Mouse (Mus musculus) Patski (cell line): ENCODE measurements around the gene Aar2. TPM values are rescaled to one million over a fixed set of nuclear protein-coding genes. Genes with fewer than 3 reads are reported as not detected.

ENCODE experiments used
- ATAC-seq: fragments of 100-300 bp; one replicate; pipeline ENCODE4 v1.8.0; 2021
- CTCF ChIA-PET: fragments of 350-600 bp; sonication (Branson Sonifier 250); formaldehyde crosslinking; loops from one replicate; lab custom pipeline; 2022; ENCODE audit warnings: inconsistent platforms; lab: Charles Lee
- POLR2A ChIA-PET: fragments of 350-600 bp; sonication (Branson Sonifier 250); formaldehyde crosslinking; loops from one replicate; lab custom pipeline; 2022; ENCODE audit warnings: antibody characterized with exemption, inconsistent platforms; lab: Charles Lee
- DNase-seq: peaks from one replicate; pipeline ENCODE4 v3.0.0-alpha.2; 2011; ENCODE audit warnings: low read depth, low spot score
- H3K27me3 ChIP-seq: fragments of 371-371 bp; one replicate; pipeline ENCODE4 v1.5.1; 2021
- CTCF ChIP-seq: fragments of 100-300 bp; IDR thresholded peaks from one replicate; pipeline ENCODE4 v1.5.1; 2021
- in situ Hi-C: fragments of 300-500 bp; cut with MboI; formaldehyde crosslinking; loops from 3 replicates; pipeline ENCODE4 v1.11.1; 2018; ENCODE audit warnings: low pct_unique_long_range_greater_than_20kb, mixed read lengths
- polyA plus RNA-seq: library from polyadenylated mRNA; unstranded; gene quantifications from one replicate; pipeline ENCODE4 v1.2.3, GENCODE M21; 2021

The Aar2 gene
- polyA plus RNA-seq, 1 experiment from 2014 or later: 22.0 TPM

GRCm38 (mm10) chr2:156519584-156519983 is 27.8 kb upstream of the Aar2 start:
- no peaks in the 10 kb centered on the region for H3K27me3 ChIP-seq
- CTCF ChIA-PET: interaction anchor here (1.6 kb wide), 1 partner anchor 204 kb away, joined by 3 read pairs; no protein-coding TSS in a partner anchor
- POLR2A ChIA-PET: no interaction called here
- TF ChIP-seq CTCF: no peak
- ATAC-seq (no peak), DNase-seq (no peak)
- in situ Hi-C loops: loop anchor here (5.0 kb wide), 1 partner anchor 167 kb away; no protein-coding TSS in a partner anchor

GRCm38 (mm10) chr2:156522994-156523393 is 24.4 kb upstream of the Aar2 start:
- ATAC-seq (no peak), DNase-seq (no peak)
- in situ Hi-C loops: no loop called here
- TF ChIP-seq CTCF: no peak
- H3K27me3 ChIP-seq: no peaks in the 10 kb centered on the region
- ChIA-PET CTCF (no interaction called here), POLR2A (no interaction called here)

GRCm38 (mm10) chr2:156524078-156524477 is 23.3 kb upstream of the Aar2 start:
- no peak for DNase-seq
- CTCF ChIA-PET: no interaction called here

GRCm38 (mm10) chr2:156529726-156530125 is 17.7 kb upstream of the Aar2 start:
- ChIA-PET POLR2A (no interaction called here), CTCF (no interaction called here)
- H3K27me3 ChIP-seq: no peaks in the 10 kb centered on the region
- in situ Hi-C loops: loop anchor here (5.0 kb wide), 1 partner anchor 173 kb away; no protein-coding TSS in a partner anchor
- ATAC-seq (no peak), DNase-seq (no peak)
- no peak for TF ChIP-seq CTCF

More at GRCm38 (mm10) chr2:156524078-156524477, 23.3 kb upstream of the Aar2 start:
- POLR2A ChIA-PET: no interaction called here
- H3K27me3 ChIP-seq: no peaks in the 10 kb centered on the region
- ATAC-seq: no peak
- TF ChIP-seq CTCF: no peak
- in situ Hi-C loops: no loop called here

GRCm38 (mm10) chr2:156533160-156533559 is 14.2 kb upstream of the Aar2 start:
- H3K27me3 ChIP-seq: no peaks in the 10 kb centered on the region
- no peak for TF ChIP-seq CTCF
- POLR2A ChIA-PET: no interaction called here
- in situ Hi-C loops: loop anchor here (5.0 kb wide), 1 partner anchor 169 kb away; no protein-coding TSS in a partner anchor
- DNase-seq (no peak), ATAC-seq (no peak)
- CTCF ChIA-PET: no interaction called here

- DNase-seq: no peak
- in situ Hi-C loops: no loop called here
- CTCF ChIA-PET: no interaction called here
- no peak for ATAC-seq
- H3K27me3 ChIP-seq: no peaks in the 10 kb centered on the region
- no peak for TF ChIP-seq CTCF
- POLR2A ChIA-PET: no interaction called here
Measured at GRCm38 (mm10) chr2:156538817-156539555, 8.4 kb upstream of the Aar2 start.

- no peak for DNase-seq
- POLR2A ChIA-PET: no interaction called here
- no peak for ATAC-seq
- in situ Hi-C loops: no loop called here
- CTCF ChIA-PET: no interaction called here
- TF ChIP-seq CTCF: no peak
- no peaks in the 10 kb centered on the region for H3K27me3 ChIP-seq
Measured at GRCm38 (mm10) chr2:156540991-156541390, 6.4 kb upstream of the Aar2 start.

GRCm38 (mm10) chr2:156542410-156542809 is 5.0 kb upstream of the Aar2 start:
- POLR2A ChIA-PET: no interaction called here
- ATAC-seq: no peak
- H3K27me3 ChIP-seq: no peaks in the 10 kb centered on the region
- no peak for TF ChIP-seq CTCF
- no peak for DNase-seq
- CTCF ChIA-PET: interaction anchor here (1.2 kb wide), 1 partner anchor 14 kb away, joined by 3 read pairs; no protein-coding TSS in a partner anchor
- in situ Hi-C loops: no loop called here

- ChIA-PET POLR2A (interaction anchor here (1.7 kb wide), 1 partner anchor 8 kb away, joined by 6 read pairs; no protein-coding TSS in a partner anchor), CTCF (no interaction called here)
- ATAC-seq: no peak
- in situ Hi-C loops: no loop called here
- TF ChIP-seq CTCF: no peak
- H3K27me3 ChIP-seq: no peaks in the 10 kb centered on the region
- no peak for DNase-seq
Measured at GRCm38 (mm10) chr2:156543804-156544203, 3.6 kb upstream of the Aar2 start.

GRCm38 (mm10) chr2:156552421-156552820 is 5.0 kb downstream of the Aar2 start:
- no peak for DNase-seq
- no peak for TF ChIP-seq CTCF
- ATAC-seq: no peak
- POLR2A ChIA-PET: no interaction called here
- CTCF ChIA-PET: no interaction called here
- H3K27me3 ChIP-seq: no peaks in the 10 kb centered on the region
- in situ Hi-C loops: no loop called here

GRCm38 (mm10) chr2:156561808-156562207 is 14.4 kb downstream of the Aar2 start:
- in situ Hi-C loops: no loop called here
- ChIA-PET CTCF (no interaction called here), POLR2A (interaction anchor here (0.7 kb wide), 1 partner anchor 176 kb away, joined by 3 read pairs; no protein-coding TSS in a partner anchor)
- H3K27me3 ChIP-seq: no peaks in the 10 kb centered on the region
- DNase-seq: no peak
- no peak for TF ChIP-seq CTCF
- ATAC-seq: no peak
